Mouse (Mus musculus): ENCODE results near the gene Gm20662. TPM values are rescaled to one million over a fixed set of nuclear protein-coding genes. Genes with fewer than 3 reads are reported as not detected.

Gene Gm20662
- total RNA-seq (2014; fragmentation: Nextera tagmentation) (0.62 and 5.3 TPM in 2 replicates), total RNA-seq (2017) (not detected in 2 replicates)

DNA sequence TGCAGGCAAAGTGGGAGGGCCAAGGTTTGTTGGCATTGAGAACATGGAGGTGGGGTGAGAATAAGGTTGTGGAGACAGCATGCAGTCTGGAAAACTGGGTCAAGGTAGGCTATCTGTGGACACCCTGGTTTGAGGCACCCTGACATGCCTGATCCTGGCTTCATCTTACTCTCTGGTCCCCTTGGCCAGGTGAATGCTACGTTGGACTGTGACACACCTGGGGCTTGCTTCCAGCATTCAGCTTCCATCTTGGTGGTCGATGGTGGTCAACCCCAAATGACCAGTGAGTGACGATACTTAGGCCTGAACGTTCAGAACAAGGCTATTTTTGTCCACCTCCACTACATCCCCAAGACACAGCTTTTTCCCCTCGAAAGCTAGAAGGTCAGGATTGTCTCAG lies at the start of gene Gm20662:
Gene Gm20662 (plus strand): TSS at position 301 of the 400 bp plus-strand sequence.
- no peak for ATAC-seq (replicated peaks; ENCODE audit: poor library complexity, severe bottlenecking)

DNA sequence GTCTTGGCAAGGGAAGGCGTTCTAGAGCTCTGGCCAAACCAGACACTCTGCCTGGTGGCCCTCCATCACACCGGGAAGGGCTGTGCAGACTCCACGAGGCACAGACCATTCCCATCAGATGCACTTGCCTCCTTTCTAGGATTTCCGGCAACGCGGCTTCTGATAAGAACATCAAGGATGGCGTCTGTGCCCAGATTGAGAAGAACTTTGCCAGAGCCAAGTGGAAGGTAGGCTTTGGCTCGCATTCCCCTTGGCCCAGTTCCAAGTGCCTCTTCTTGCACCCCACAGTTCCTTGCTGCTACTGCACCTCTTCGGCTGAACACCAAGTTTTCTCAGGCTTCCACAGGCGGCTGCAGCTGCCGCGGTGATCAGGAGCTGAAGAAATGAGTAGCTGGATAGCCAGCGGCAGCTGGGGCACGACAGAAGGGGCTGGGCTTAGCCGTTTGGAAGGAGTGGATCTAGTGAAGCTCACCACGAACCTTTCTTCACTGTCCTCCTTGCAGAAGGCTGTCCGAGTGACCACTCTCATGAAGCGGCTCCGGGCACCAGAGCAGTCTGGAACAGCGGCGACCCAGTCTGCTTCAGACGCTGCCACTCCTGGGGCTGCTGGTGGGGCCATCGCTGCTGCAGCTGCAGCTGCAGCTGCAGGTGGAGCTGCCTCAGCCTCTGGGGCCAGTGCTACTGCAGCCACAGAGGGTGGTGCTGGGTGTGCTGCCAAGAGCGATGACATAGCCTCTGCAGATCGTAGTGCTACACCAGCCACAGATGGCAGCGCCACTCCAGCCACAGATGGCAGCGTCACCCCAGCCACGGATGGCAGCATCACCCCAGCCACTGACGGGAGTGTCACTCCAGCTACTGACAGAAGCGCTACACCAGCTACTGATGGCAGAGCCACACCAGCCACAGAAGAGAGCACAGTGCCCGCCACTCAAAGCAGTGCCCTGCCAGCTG lies 48.6 kb upstream of the Gm20662 start:
- ATAC-seq (replicated peaks; ENCODE audit: poor library complexity, severe bottlenecking): no peak

DNA sequence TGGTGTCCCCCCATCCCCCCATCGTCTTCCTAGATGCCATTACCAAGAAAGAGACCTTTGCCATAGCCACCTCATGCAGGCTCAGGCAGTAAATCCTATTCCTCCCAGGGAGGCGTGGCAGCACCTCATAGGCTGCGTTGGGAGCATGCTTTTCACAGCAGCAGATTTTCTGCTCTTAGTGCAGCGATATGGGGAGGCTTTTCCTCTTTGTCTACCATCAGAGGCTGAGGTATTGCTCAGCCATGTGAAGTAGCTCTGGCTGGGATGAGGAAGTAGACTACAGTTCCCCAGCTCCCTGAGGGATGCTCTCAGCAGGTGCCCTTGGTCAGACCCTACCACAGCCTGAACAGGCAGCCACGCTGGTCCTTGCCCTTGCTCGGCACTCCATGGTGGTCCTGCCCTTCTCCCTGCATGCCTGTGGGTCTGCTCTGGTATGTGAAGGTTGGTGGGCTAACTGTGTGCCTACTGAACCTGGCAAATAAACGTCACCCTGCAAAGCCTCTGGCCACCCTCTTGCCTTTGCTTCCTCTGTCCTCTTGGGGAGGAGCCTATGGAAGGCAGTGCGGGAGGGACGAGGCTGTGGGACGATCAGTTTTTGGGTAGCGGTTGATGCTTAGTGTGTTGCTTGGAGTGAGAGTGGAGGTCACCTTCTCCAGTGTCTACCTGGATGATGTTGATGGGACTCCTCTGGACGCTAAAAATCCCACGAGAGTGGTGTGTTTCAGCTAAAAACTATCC lies 46.8 kb upstream of the Gm20662 start:
- ATAC-seq (replicated peaks; ENCODE audit: poor library complexity, severe bottlenecking): peak; percentile 16; the same call in 1 of the 2 replicates

DNA sequence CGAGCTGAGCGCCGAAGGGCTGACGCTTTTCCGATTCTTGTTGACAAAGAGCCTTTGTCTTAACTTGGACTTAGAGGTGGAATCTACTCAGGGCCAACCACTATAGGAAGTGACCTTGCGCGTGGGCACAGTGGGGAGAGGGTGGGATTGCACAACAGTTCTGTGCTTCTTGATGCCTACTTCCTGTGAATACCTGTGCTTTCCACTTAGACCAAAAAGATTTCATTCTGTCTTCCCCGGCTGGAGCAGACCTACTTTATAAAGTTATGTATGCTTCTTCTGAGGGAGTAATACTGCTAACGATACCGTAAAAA lies 46.3 kb upstream of the Gm20662 start, which contains the start of gene Traip:
Gene Traip (plus strand): TSS at position 215 of the 314 bp plus-strand sequence.
- ATAC-seq (replicated peaks; ENCODE audit: poor library complexity, severe bottlenecking): peak; percentile 33; the same call in 1 of the 2 replicates

DNA sequence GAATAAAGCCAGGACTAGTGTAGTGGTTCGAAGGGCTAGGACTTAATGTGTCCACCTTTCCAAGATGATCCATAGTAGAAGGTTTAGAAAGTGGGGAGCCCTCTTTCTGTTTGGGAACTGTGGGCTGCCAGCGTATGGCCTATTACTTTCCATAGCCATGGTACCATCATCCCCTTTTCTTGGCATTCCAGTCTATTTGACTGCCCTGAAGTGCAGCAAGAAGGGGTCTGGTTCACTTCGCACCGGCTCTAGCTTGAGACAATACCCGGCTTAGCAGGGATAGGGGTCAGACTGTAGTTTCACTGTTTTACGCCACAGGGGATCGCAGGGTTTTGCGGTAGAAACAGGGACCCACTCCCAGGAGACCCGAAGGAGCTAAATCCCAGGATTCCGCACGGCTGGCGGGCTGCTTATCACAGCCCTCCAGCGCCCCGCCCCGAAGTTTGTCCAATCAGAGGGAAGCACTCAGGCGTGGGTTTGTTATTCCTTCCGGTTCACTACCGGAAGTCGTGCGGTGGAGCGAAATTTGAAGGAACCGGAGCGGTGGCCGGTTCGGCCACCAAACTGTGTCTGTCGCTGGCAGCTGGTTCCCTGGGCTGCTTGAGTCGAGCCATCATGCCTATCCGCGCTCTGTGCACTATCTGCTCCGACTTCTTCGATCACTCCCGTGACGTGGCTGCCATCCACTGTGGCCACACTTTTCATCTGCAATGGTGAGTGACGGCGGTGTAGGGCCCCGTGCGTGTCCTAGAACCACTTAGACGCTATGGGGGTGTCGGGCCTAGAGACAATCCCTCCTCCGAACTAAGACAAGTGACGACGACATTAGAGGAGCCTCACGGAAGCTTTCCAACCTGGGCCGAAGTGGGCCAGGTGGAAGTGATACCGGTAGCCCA lies 45.4 kb upstream of the Gm20662 start:
- ATAC-seq (replicated peaks; ENCODE audit: poor library complexity, severe bottlenecking): peak; percentile 81

DNA sequence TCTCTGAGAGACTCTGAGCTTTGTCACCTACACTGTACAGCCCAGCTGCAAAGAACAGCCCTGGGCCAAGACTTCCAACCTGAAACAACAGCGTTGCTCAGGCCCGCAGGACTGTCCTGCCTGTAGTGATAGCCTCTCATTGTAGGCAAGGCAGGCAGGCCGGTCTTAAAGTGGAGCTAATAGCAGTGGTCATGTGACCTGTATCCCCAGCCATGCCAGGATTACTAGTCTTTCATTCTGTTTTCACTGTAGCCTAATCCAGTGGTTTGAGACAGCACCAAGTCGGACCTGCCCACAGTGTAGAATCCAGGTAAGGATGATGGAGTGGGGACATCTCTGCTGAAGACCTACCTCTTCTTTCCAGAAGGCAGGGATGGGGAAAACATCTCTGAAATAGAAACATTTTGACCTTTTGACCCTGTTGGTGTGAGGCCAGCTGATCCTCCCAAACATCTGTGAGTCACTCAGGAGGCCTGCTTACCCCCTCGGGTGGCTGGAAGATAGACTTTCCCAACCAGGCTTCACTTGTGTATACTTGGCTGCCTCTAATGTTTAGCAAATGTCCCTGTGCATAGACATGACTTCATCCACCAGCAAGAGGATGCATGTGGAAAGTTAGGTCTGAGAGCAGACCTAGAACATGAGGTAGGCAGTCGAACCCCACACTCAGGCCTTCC lies 40.4 kb upstream of the Gm20662 start:
- ATAC-seq (replicated peaks; ENCODE audit: poor library complexity, severe bottlenecking): no peak

DNA sequence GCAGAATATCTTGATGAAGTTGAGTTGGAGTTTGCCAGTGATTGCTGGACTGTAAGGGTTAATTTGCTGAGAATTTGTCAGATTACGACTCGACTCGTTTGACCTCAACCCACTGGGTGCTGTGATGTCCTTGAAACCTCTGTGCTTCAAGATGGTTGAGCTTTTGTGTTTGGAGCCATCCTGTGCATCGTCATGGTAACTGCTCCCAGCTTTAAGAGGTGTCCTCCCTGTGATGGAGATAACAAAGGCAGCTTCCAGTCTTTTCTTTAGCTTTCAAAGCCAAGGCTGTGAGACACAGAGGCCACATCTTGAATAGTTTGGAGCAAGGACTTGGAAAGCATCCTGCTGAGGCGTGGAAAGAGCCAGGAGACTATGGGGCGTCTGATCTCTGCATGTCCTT lies 39.0 kb upstream of the Gm20662 start:
- no peak for ATAC-seq (replicated peaks; ENCODE audit: poor library complexity, severe bottlenecking)

DNA sequence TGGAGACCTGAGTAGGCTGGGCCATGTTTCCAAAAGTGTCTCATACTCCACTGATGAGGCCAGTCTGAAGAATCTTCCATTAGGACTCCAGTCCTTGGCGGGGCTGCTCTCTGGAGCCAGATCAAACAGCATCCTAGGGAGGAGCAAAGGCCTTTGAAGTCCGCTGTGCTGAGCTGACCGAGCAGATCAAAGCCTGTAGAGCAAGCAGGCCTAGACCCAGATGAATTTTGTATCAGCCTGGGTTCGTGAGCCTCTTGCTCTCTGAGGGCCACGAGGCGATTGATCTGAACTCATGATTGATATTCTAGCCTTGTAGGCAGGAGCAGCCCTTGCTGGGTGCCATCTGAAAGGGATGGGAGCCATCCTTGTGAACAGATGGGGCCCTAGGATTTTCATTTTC lies 36.3 kb upstream of the Gm20662 start:
- ATAC-seq (replicated peaks; ENCODE audit: poor library complexity, severe bottlenecking): no peak

DNA sequence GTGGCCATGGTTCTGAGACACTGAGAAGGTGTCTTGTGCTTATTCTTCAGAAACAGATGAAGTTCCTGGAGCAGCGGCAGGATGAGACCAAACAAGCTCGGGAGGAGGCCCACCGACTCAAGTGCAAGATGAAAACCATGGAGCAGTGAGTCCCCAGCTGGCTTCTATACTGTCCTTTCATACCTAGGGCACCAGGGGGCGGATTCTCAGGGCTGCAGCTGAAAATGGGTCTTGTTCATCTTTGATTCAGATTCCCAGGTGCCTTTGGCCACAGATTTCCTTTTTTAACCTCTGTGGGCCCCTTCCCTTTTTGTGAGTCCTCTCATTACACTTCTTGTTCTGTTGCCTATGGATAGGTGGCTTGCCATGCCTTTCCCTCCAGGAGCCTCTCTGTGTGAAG lies 35.2 kb upstream of the Gm20662 start:
- ATAC-seq (replicated peaks; ENCODE audit: poor library complexity, severe bottlenecking): no peak; the same call in 1 of the 2 replicates

DNA sequence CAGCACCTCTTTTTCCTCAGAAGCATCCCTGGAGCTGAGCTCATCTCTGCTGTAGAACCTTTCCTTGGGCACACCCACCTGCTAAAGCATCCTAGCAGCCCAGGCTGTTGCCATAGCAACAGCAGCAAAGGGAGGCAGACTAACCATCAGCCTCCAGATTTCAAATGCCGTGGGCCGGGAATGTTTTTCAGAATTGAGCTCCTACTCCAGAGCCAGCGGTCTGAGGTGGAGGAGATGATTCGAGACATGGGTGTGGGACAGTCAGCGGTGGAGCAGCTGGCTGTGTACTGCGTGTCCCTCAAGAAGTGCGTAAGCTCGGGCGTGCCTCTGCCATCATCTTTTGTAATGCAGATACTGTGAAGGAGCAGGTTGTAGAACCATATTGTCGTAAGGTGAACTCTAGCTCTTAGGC lies 34.8 kb upstream of the Gm20662 start:
- no peak for ATAC-seq (replicated peaks; ENCODE audit: poor library complexity, severe bottlenecking)

DNA sequence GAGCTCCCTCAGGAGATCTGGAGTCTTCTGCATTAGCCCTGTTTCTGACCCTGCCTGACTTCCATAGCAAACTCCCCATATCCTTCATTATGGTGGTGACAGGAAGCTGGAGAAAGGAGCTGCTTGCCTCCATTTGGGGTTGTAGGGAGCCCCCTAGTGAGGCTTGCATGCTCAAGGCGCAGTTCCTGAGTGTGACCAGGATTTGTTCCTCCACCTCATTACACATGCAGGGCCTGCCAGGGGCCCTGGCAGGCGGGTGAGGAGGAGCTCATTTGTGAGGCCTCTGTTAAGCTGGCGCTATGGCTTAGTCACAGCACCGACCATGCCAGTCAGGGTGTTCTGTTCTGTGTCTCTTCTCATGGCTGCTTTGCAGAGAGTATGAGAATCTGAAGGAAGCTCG lies 34.3 kb upstream of the Gm20662 start:
- peak; percentile 13; the same call in 1 of the 2 replicates for ATAC-seq (replicated peaks; ENCODE audit: poor library complexity, severe bottlenecking)

DNA sequence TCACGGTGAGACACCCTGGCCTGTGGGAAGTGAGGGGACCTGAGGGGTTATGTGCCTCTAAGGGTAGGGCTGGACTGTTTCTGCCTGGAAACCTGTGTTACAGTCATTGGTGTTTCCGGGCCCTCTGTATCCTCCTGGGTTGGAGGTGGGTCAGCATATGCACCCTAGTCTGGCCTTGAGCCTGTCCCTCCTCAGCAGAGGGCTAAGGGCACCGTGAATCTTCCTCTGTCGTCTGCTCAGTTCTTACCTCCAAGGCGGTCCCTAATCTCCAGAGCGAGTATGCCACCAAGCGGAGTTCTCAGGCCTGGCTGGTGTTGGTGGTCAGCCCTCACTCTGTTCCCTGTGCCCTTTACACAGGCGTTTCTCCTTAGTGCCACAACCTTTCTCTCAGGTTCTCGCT lies 33.2 kb upstream of the Gm20662 start:
- no peak for ATAC-seq (replicated peaks; ENCODE audit: poor library complexity, severe bottlenecking)

DNA sequence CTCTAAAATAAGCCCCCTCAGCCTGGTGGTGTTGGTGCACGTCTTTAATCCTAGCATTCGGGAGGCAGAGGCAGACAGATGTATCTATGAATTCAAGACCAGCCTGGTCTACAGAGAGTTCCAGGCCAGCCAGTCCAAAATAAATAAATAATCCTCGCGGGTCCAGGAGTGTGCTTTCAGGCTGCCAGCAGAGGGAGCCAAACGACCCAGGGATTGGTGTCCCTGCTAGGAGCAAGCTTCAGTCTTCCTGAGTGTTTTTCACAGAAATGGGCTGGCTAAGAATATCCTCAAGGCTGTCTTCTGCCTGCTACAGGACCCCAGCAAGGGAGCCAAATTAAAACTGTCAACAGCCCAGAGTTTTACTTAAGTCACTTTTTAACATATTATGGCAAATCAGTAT lies 32.4 kb upstream of the Gm20662 start:
- peak; percentile 63 for ATAC-seq (replicated peaks; ENCODE audit: poor library complexity, severe bottlenecking)

DNA sequence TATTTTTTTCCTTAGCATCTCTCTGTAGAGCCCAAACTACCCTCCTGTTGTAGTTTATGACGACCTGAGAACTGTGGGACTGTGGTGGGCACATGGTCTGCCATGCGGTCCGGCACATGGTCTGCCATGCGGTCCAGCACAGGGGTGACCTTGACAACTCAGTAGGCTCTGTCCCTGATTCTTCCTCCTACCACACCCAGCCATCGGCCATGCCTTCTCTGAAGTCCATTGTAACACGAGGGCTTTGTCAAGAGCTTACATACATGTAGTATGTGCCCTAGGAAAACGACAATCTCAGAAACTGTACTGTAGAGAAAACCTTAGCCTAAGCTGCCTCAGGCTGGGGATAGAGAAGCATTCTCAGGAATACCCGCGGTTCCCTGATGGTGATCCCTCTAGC lies 31.5 kb upstream of the Gm20662 start:
- no peak for ATAC-seq (replicated peaks; ENCODE audit: poor library complexity, severe bottlenecking)

DNA sequence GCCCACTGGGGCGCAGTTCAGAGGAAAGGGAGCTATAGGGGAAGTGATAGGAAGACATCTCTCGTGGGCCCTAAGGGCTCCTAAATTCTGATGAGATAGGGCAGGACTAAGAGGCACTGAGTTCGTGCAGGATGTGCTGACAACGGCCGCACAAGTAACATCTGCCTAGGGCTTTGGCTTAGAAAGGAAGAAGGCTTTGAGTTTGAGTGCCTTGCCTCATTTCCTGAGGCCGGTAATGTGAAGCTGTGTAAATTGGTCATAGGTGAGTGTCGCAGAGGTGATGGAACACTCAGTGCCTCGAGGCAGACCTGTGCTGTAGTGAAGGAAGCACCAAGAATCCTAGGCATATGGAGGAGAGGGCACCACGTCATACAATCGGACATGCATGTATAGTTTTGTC lies 29.5 kb upstream of the Gm20662 start:
- no peak for ATAC-seq (replicated peaks; ENCODE audit: poor library complexity, severe bottlenecking)

DNA sequence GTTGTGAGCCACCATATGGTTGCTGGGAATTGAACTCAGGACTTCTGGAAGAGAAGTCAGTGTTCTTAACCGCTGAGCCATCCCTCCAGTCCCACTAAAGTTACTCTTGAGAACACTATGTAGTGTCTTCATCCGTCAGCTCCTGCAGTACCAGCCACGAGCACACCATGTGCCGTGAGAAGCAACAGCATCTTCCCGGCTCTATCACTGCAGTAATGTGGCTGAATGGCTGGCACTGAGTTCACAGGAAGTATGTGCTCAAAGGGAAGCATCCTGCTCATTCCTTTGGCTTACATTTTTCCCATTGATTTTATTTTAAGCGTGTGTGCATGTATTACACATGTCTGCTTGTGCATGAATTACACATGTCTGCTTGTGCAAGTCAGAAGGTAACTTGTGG lies 28.7 kb upstream of the Gm20662 start:
- no peak for ATAC-seq (replicated peaks; ENCODE audit: poor library complexity, severe bottlenecking)

DNA sequence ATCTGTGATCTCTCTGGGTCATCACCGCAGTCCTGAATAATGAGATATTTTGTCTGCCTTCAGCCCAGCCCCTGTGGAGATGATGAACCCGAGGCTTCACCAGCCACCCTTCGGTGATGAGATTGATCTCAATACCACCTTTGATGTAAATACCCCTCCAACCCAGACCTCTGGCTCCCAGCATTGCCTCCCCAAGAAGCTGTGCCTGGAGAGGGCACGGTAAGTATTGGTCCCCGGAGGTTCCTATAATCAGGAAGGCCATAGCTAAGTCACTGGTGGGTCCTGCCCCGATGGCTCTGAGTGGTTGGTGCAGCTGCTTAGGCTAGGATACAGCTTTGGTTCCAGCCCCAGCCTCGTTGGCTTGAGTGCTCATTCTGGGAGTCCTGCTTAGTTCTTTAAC lies 27.6 kb upstream of the Gm20662 start:
- no peak for ATAC-seq (replicated peaks; ENCODE audit: poor library complexity, severe bottlenecking)

DNA sequence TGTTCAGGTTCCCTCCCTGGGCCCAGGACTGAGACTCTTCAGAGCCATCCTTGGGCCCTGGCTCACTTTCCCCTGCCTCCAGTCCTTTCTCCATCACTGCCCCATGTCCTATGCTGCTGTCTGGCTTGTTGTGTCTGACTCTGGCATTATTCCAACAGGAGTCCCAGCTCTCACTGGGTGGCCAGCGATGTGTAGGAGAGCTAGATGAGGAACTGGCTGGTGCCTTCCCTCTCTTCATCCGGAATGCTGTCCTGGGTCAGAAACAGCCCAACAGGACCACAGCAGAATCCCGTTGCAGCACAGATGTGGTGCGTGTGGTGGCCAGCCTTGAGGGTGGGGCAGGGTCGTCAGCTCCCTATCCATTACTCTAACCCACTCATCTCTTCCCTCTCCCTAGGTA lies 25.8 kb upstream of the Gm20662 start:
- no peak for ATAC-seq (replicated peaks; ENCODE audit: poor library complexity, severe bottlenecking)

DNA sequence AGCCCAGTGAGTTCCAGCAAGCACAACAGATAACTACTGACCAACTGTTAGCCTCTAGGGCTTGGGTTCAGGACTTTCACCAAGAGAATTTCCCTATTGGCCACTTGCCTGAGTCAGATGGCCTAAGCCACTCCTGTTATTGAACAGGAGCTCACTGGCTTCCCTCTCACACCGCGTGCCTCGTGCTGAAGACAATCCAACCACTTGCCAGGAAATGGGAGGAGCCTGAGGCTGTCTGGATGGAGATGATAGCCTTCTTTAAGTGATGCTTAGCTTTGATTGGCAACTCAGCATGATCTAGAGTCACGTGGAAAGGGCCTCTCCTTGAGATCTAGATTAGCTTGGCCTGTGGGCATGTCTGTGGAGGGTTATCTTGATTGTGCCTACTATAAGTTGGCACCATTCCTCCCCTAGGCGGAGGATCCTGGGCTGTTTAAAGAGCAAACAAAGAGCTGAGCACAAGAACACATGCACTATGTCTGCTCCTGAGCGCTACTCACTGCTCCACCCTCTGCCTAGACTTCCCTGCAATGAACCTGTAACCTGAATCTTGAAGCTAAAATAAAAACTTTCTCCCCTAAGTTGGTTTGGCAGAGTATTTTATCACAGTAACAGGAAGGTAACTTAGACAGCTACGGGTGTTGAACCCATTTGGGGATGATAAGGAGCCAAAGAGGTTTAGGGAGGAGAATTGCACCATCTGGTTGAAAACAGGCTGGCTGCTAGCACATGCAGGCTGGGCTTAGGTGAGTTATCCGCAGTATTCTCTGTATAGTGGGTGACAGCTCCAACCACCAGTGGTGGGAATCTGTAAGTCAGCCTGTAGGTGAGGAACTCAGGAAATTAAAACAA lies 24.2 kb upstream of the Gm20662 start:
- ATAC-seq (replicated peaks; ENCODE audit: poor library complexity, severe bottlenecking): peak; percentile 31

Data from granulocyte monocyte progenitor cell, adult 5-6 weeks (primary cell).